Mouse (Mus musculus) C2C12 (cell line): ENCODE results near the gene Tnxb. TPM values are rescaled to one million over a fixed set of nuclear protein-coding genes. Genes with fewer than 3 reads are reported as not detected.

Source experiments
- H3K27me3 ChIP-seq: one replicate; pipeline ENCODE4 v1.6.1; 2011; ENCODE audit not compliant: control insufficient read depth, insufficient read depth, insufficient read length
- H3K36me3 ChIP-seq: one replicate; pipeline ENCODE4 v1.6.1; 2011; ENCODE audit not compliant: control insufficient read depth, insufficient read depth
- H3K4me3 ChIP-seq: one replicate; pipeline ENCODE4 v1.5.1; 2011; ENCODE audit warnings: mild to moderate bottlenecking, control low read depth; ENCODE audit not compliant: poor library complexity, insufficient read depth, severe bottlenecking
- H3K79me2 ChIP-seq: one replicate; pipeline ENCODE4 v1.6.1; 2011; ENCODE audit not compliant: control insufficient read depth, insufficient read depth
- H3K79me3 ChIP-seq: one replicate; pipeline ENCODE4 v1.6.1; 2011; ENCODE audit warnings: low read depth, control low read depth
- H3ac ChIP-seq: one replicate; pipeline ENCODE3; 2011; ENCODE audit warnings: low read depth; ENCODE audit not compliant: control insufficient read depth, insufficient read length
- CEBPB ChIP-seq: IDR thresholded peaks from one replicate; pipeline ENCODE4 v1.6.1; 2011; ENCODE audit warnings: low read depth, mild to moderate bottlenecking, control low read depth, moderate library complexity
- CTCF ChIP-seq: IDR thresholded peaks from one replicate; pipeline ENCODE4 v1.5.1; 2011; ENCODE audit not compliant: control insufficient read depth, insufficient read depth, insufficient read length
- FOSL1 ChIP-seq: IDR thresholded peaks from one replicate; pipeline ENCODE4 v1.8.0; 2011; ENCODE audit warnings: mild to moderate bottlenecking, low read length; ENCODE audit not compliant: poor library complexity, insufficient read depth, severe bottlenecking
- MAX ChIP-seq: IDR thresholded peaks from one replicate; pipeline ENCODE4 v1.6.1; 2011; ENCODE audit warnings: mild to moderate bottlenecking, control low read depth
- MYOD1 ChIP-seq: IDR thresholded peaks from one replicate; pipeline ENCODE4 v1.6.1; 2011; ENCODE audit warnings: low read depth; ENCODE audit not compliant: control insufficient read depth, insufficient read length
- MYOG ChIP-seq: IDR thresholded peaks from one replicate; pipeline ENCODE4 v1.6.1; 2011; ENCODE audit not compliant: control insufficient read depth, insufficient read length; ENCODE audit errors: extremely low read depth
- USF1 ChIP-seq: IDR thresholded peaks from one replicate; pipeline ENCODE4 v1.6.1; 2011; ENCODE audit warnings: low read depth, mild to moderate bottlenecking, control low read depth, moderate library complexity
- polyA plus RNA-seq: library from polyadenylated mRNA; unstranded; fragments of >200 nt; fragmentation: generic; extraction: Trizol; gene quantifications from one replicate; pipeline ENCODE4 v1.2.1, GENCODE M21; 2012; ENCODE audit warnings: missing spikeins

The Tnxb gene
- polyA plus RNA-seq, 1 experiment = 0.02 TPM

GRCm38 (mm10) chr17:34645831-34646511 lies 24.4 kb upstream of the Tnxb start:
- Histone ChIP-seq H3K79me3 (peaks cover 3% of the 10 kb centered on the region), H3K27me3 (no peaks in the 10 kb centered on the region), H3K4me3 (no peak overlapping the region), H3K36me3 (no peaks in the 10 kb centered on the region), H3ac (no peak overlapping the region), H3K79me2 (peaks cover 6% of the 10 kb centered on the region)
- TF ChIP-seq FOSL1 (no peak), MYOD1 (no peak), CEBPB (no peak), MYOG (no peak), USF1 (no peak), MAX (no peak), CTCF (no peak)

DNA sequence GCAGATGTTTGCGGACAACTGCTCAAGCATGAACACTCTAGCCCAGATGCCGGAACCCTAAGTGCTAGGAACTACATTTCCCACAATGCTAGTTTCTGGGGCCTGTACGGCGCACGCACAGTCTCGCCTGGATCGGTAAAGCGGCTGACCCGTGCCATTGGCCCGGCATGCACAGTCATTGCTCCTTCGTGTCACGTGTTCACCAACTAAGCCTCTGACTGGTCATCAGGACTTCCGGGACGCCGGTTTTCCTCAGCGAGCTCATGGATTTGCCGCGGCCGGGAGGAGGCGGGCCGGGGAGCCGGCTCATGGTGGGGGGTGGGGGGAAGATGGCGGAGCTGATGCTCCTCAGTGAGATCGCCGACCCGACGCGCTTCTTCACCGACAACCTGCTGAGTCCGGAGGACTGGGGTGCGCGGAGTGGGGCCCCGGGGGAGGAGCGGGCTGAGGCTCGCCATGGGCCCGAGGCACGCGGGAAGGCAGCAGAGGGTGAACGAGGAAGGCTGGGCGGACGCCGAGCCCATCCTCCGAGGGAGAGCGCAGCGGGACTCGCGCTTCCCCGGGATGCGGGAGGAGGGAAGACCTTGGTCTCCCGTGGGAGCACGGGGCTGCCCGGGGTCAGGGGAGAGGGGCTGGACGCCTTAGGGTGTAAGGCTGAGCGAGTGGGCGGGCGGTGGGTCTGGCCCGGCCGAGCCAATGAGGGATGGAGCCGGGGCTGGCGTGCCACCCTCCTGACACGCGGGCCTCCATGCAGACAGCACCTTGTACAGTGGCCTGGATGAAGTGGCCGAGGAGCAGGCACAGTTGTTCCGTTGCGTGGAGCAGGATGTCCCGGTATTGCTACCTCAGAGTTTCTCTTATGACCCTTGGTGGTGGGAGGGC lies 23.2 kb upstream of the Tnxb start, which contains the start of gene Atf6b:
Gene Atf6b, plus strand, starts transcription at position 241 of the 882 bp plus-strand sequence.
- Histone ChIP-seq H3K36me3 (no peaks in the 10 kb centered on the region), H3K4me3 (peak within 1 kb of the TSS; percentile 91), H3K27me3 (no peaks in the 10 kb centered on the region), H3K79me2 (peaks cover 6% of the 10 kb centered on the region), H3ac (peak within 1 kb of the TSS; percentile 86), H3K79me3 (peaks cover 3% of the 10 kb centered on the region)
- TF ChIP-seq MYOG = no peak
- no peak for TF ChIP-seq CEBPB
- TF ChIP-seq USF1 = peak; percentile 97
- peak; percentile 50 for TF ChIP-seq MAX
- TF ChIP-seq FOSL1 = no peak
- no peak for TF ChIP-seq CTCF
- no peak for TF ChIP-seq MYOD1

- H3K4me3 ChIP-seq = no peak overlapping the region
- peaks cover 6% of the 10 kb centered on the region for H3K79me2 ChIP-seq
- TF ChIP-seq CTCF = no peak
- TF ChIP-seq USF1 = no peak
- TF ChIP-seq MAX = no peak
- no peak for TF ChIP-seq MYOG
- TF ChIP-seq FOSL1 = no peak
- TF ChIP-seq CEBPB = no peak
- TF ChIP-seq MYOD1 = no peak
- peaks cover 7% of the 10 kb centered on the region for H3K36me3 ChIP-seq
- no peak overlapping the region for H3ac ChIP-seq
- peaks cover 3% of the 10 kb centered on the region for H3K79me3 ChIP-seq
- H3K27me3 ChIP-seq = no peaks in the 10 kb centered on the region
These were observed 22.0 kb upstream of the Tnxb start for GRCm38 (mm10) chr17:34648141-34648890.

DNA sequence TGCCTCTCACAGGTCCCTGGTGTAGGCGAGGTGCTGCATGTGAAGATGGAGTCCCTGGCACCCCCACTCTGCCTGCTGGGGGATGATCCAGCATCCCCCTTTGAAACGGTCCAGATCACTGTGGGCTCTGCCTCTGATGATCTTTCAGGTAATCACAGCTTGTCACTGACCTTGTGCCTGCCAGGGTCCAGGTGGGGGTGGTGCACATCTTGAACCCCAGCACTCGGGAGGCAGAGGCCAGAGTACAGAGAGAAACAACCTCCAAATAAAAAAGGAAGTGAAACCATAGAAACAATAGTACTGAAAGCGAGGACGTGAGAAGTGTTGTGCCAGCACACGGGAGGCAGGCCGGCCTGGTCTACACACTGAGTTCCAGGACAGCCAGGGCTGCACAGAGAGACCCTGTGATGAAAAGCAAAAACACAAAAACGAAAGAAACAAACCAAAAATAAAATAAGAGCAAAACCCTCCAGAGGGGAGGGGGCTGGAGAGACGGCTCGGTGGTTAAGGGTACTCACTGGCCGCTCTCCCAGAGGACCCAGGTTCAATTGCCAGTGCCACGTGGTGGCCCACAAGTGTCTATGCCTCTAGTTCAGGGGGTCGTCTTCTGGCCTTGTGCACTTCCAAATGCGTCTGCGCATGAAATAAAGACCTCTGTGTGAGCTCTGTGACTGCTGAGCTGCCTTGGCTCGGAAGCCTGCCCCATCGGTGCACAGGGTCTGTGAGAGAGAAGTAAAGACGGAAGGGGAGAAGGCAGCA lies 21.1 kb upstream of the Tnxb start:
- Histone ChIP-seq H3ac (no peak overlapping the region), H3K79me2 (peaks cover 6% of the 10 kb centered on the region), H3K4me3 (no peak overlapping the region), H3K36me3 (peaks cover 7% of the 10 kb centered on the region), H3K79me3 (peaks cover 3% of the 10 kb centered on the region), H3K27me3 (no peaks in the 10 kb centered on the region)
- TF ChIP-seq CEBPB (no peak), MAX (no peak), FOSL1 (no peak), MYOD1 (no peak), USF1 (no peak), MYOG (no peak), CTCF (no peak)

DNA sequence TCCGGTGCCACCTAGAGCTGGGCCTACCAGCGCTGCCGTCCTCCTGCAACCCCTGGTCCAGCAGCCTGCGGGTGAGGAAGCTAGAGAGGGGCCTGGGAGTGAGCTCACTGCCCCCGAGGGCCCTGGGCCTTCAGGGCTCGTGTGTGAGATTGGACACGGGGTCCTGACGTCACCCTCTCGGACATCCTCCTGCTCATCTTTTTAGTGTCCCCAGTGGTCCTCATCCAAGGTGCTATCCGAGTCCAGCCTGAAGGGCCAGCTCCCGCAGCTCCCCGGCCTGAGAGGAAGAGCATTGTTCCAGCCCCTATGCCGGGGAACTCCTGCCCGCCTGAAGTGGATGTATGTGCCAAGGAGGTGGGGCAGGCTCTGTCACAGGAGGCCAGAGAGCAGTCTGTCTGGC lies 19.6 kb upstream of the Tnxb start:
- Histone ChIP-seq H3K36me3 (peaks cover 7% of the 10 kb centered on the region), H3K27me3 (no peaks in the 10 kb centered on the region), H3K4me3 (no peak overlapping the region), H3K79me2 (peaks cover 6% of the 10 kb centered on the region), H3ac (no peak overlapping the region), H3K79me3 (peaks cover 3% of the 10 kb centered on the region)
- TF ChIP-seq USF1 (no peak), FOSL1 (no peak), MYOG (no peak), MYOD1 (no peak), CTCF (no peak), MAX (no peak)
